Mouse (Mus musculus): ENCODE results near the gene Ski. TPM values are rescaled to one million over a fixed set of nuclear protein-coding genes. Genes with fewer than 3 reads are reported as not detected.

Gene Ski
- total and polyA plus RNA-seq, 2 experiments: 4.2 to 19.5 TPM

DNA sequence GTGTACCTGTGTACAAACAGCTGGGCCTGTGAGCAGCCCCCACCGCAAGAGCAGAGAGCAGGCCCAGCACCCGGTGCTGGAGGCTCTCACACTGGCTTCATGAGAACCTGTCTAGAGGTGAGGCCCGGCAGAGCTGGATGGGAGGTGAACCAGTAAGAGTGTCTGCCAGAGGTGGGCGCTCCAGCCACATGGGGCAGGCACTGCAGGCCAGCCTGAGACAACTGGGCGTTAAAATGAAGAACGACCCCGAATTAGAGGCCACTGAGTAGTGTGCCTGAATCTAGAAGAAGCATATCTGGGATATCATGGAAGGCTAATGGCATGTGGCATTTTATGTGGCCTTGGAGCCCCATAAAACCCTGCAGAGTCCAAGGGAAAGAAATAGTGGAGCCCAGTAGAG lies 102.4 kb downstream of the Ski start:
- no peaks in the 10 kb centered on the region for H3K36me3 ChIP-seq (ENCODE audit: control insufficient read depth, insufficient read depth, low read length)
- peak overlapping the region; percentile 47 for H3K27ac ChIP-seq (replicated peaks; ENCODE audit: insufficient read depth, low read depth, low read length)
- peak; percentile 7 for DNase-seq (ENCODE audit: extremely low read depth, low read depth, low spot score)
- no peaks in the 10 kb centered on the region for H3K79me2 ChIP-seq (ENCODE audit: control insufficient read depth, insufficient read depth, low read length)
- no peaks in the 10 kb centered on the region for H3K27me3 ChIP-seq (ENCODE audit: control insufficient read depth, insufficient read depth, low read length)
- H3K4me1 ChIP-seq (ENCODE audit: control insufficient read depth, insufficient read depth, low read length): peaks cover 19% of the 10 kb centered on the region
- 57% methylated on average over 7 of the region's 7 CpGs for WGBS
- TF ChIP-seq POLR2A (IDR thresholded peaks at IDR 0.05; ENCODE audit: extremely low read depth, insufficient read depth, low read length) (no peak), CTCF (IDR thresholded peaks at IDR 0.05; ENCODE audit: low read depth, low read length) (peak; percentile 32)
- no peak overlapping the region for H3K9ac ChIP-seq (ENCODE audit: low read depth, low read length)
- no peak overlapping the region for H3K4me3 ChIP-seq (ENCODE audit: insufficient read depth, low read depth, low read length)

GRCm38 (mm10) chr4:155118278-155118677 lies 104.1 kb downstream of the Ski start:
- no peak overlapping the region for H3K4me3 ChIP-seq (ENCODE audit: insufficient read depth, low read depth, low read length)
- no peak overlapping the region for H3K9ac ChIP-seq (ENCODE audit: low read depth, low read length)

GRCm38 (mm10) chr4:155117396-155117978 lies 104.9 kb downstream of the Ski start:
- WGBS: 93% methylated on average over 6 of the region's 6 CpGs
- DNase-seq (ENCODE audit: extremely low read depth, low read depth, low spot score): no peak
- Histone ChIP-seq H3K36me3 (ENCODE audit: control insufficient read depth, insufficient read depth, low read length) (no peaks in the 10 kb centered on the region), H3K27ac (replicated peaks; ENCODE audit: insufficient read depth, low read depth, low read length) (no peak overlapping the region), H3K4me1 (ENCODE audit: control insufficient read depth, insufficient read depth, low read length) (peaks cover 19% of the 10 kb centered on the region), H3K79me2 (ENCODE audit: control insufficient read depth, insufficient read depth, low read length) (no peaks in the 10 kb centered on the region), H3K27me3 (ENCODE audit: control insufficient read depth, insufficient read depth, low read length) (no peaks in the 10 kb centered on the region), H3K9ac (ENCODE audit: low read depth, low read length) (no peak overlapping the region), H3K4me3 (ENCODE audit: insufficient read depth, low read depth, low read length) (no peak overlapping the region)
- TF ChIP-seq CTCF (IDR thresholded peaks at IDR 0.05; ENCODE audit: low read depth, low read length): no peak
- no peak for TF ChIP-seq POLR2A (IDR thresholded peaks at IDR 0.05; ENCODE audit: extremely low read depth, insufficient read depth, low read length)

More at GRCm38 (mm10) chr4:155118278-155118677, 104.1 kb downstream of the Ski start:
- Histone ChIP-seq H3K27ac (replicated peaks; ENCODE audit: insufficient read depth, low read depth, low read length) (no peak overlapping the region), H3K79me2 (ENCODE audit: control insufficient read depth, insufficient read depth, low read length) (no peaks in the 10 kb centered on the region), H3K36me3 (ENCODE audit: control insufficient read depth, insufficient read depth, low read length) (no peaks in the 10 kb centered on the region), H3K4me1 (ENCODE audit: control insufficient read depth, insufficient read depth, low read length) (peaks cover 19% of the 10 kb centered on the region), H3K27me3 (ENCODE audit: control insufficient read depth, insufficient read depth, low read length) (no peaks in the 10 kb centered on the region)
- 97% methylated on average over 10 of the region's 10 CpGs for WGBS
- TF ChIP-seq POLR2A (IDR thresholded peaks at IDR 0.05; ENCODE audit: extremely low read depth, insufficient read depth, low read length) (no peak), CTCF (IDR thresholded peaks at IDR 0.05; ENCODE audit: low read depth, low read length) (no peak)
- DNase-seq (ENCODE audit: extremely low read depth, low read depth, low spot score): no peak

DNA sequence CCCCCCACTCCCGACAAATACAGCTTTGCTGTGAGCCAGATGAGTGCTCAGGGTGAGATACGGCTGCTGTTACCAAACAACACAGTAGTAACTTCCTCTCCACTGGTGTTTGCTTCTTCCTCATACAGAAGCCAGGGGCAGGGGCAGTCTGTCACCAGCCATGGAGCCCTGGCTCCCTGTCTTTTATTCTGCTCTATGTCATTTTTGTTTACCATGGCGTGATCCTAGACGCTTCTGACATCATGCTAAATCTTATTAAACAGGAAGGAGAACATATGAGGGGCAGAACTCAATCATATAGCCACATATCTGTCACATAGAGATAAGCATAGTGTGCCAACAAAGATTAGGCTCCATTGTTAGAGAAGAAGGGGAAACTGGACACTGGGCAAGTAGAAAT lies 105.8 kb downstream of the Ski start:
- Histone ChIP-seq H3K27ac (replicated peaks; ENCODE audit: insufficient read depth, low read depth, low read length) (no peak overlapping the region), H3K36me3 (ENCODE audit: control insufficient read depth, insufficient read depth, low read length) (no peaks in the 10 kb centered on the region), H3K4me1 (ENCODE audit: control insufficient read depth, insufficient read depth, low read length) (peaks cover 15% of the 10 kb centered on the region), H3K9ac (ENCODE audit: low read depth, low read length) (no peak overlapping the region), H3K4me3 (ENCODE audit: insufficient read depth, low read depth, low read length) (no peak overlapping the region), H3K27me3 (ENCODE audit: control insufficient read depth, insufficient read depth, low read length) (no peaks in the 10 kb centered on the region), H3K79me2 (ENCODE audit: control insufficient read depth, insufficient read depth, low read length) (no peaks in the 10 kb centered on the region)
- no peak for TF ChIP-seq CTCF (IDR thresholded peaks at IDR 0.05; ENCODE audit: low read depth, low read length)
- no peak for TF ChIP-seq POLR2A (IDR thresholded peaks at IDR 0.05; ENCODE audit: extremely low read depth, insufficient read depth, low read length)
- no peak for DNase-seq (ENCODE audit: extremely low read depth, low read depth, low spot score)
- 83% methylated on average over 4 of the region's 4 CpGs for WGBS

DNA sequence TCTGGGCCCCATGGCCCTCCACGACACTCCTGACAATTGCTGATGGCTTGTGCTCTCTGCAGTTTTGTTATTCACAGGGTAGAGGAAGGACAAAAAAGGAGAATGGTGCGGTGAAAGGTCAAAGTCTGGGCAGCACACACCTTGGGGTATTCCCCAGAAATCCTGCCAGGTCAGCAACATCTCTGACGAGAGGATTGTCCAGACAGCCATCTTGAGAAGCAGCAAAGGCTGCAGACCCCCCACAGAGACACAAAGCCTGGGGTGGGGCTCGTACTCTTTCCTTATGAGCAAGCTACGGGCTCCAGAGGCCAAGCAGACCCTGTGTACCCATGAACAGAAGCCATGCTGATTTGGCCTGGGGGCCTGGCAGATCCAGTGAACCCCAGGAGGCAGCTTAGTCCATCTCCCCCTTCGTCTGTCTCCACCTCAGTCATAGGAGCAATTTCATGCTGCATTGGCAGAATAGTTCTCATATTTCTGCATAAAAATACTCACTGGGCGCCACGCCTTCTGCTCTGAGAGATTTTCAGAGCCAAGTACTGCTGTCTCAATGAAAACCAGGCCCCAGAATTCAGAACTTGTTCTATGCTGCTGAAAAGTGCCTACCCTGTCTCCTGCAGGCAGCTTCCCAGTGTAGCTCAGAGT lies 108.5 kb downstream of the Ski start:
- Histone ChIP-seq H3K27me3 (ENCODE audit: control insufficient read depth, insufficient read depth, low read length) (no peaks in the 10 kb centered on the region), H3K27ac (replicated peaks; ENCODE audit: insufficient read depth, low read depth, low read length) (no peak overlapping the region), H3K4me1 (ENCODE audit: control insufficient read depth, insufficient read depth, low read length) (no peaks in the 10 kb centered on the region), H3K79me2 (ENCODE audit: control insufficient read depth, insufficient read depth, low read length) (no peaks in the 10 kb centered on the region), H3K36me3 (ENCODE audit: control insufficient read depth, insufficient read depth, low read length) (no peaks in the 10 kb centered on the region), H3K4me3 (ENCODE audit: insufficient read depth, low read depth, low read length) (no peak overlapping the region), H3K9ac (ENCODE audit: low read depth, low read length) (no peak overlapping the region)
- 92% methylated on average over 8 of the region's 8 CpGs for WGBS
- TF ChIP-seq CTCF (IDR thresholded peaks at IDR 0.05; ENCODE audit: low read depth, low read length) (no peak), POLR2A (IDR thresholded peaks at IDR 0.05; ENCODE audit: extremely low read depth, insufficient read depth, low read length) (no peak)
- no peak for DNase-seq (ENCODE audit: extremely low read depth, low read depth, low spot score)

GRCm38 (mm10) chr4:155109471-155109870 lies 112.9 kb downstream of the Ski start:
- H3K4me3 ChIP-seq (ENCODE audit: insufficient read depth, low read depth, low read length): no peak overlapping the region
- no peaks in the 10 kb centered on the region for H3K27me3 ChIP-seq (ENCODE audit: control insufficient read depth, insufficient read depth, low read length)
- WGBS: 87% methylated on average over 5 of the region's 5 CpGs
- no peak overlapping the region for H3K9ac ChIP-seq (ENCODE audit: low read depth, low read length)
- H3K79me2 ChIP-seq (ENCODE audit: control insufficient read depth, insufficient read depth, low read length): no peaks in the 10 kb centered on the region
- no peak for DNase-seq (ENCODE audit: extremely low read depth, low read depth, low spot score)
- TF ChIP-seq CTCF (IDR thresholded peaks at IDR 0.05; ENCODE audit: low read depth, low read length) (no peak), POLR2A (IDR thresholded peaks at IDR 0.05; ENCODE audit: extremely low read depth, insufficient read depth, low read length) (no peak)
- H3K27ac ChIP-seq (replicated peaks; ENCODE audit: insufficient read depth, low read depth, low read length): no peak overlapping the region
- H3K36me3 ChIP-seq (ENCODE audit: control insufficient read depth, insufficient read depth, low read length): no peaks in the 10 kb centered on the region
- no peaks in the 10 kb centered on the region for H3K4me1 ChIP-seq (ENCODE audit: control insufficient read depth, insufficient read depth, low read length)
